Mouse (Mus musculus) cerebellum, postnatal 14 days (tissue): Measurements from ENCODE around the gene Dvl2.
"Not testable (repeated sequence)": the region's sequence is repeated elsewhere in the genome, so short reads cannot be mapped to it uniquely, and the experiment has no call there.

Experiments used
- DNase-seq, 2 experiments: peaks; one replicate each; pipeline ENCODE4 v3.0.0; 2021; ENCODE audit warnings: mixed read lengths in 2 of 2

The Dvl2 gene

DNA sequence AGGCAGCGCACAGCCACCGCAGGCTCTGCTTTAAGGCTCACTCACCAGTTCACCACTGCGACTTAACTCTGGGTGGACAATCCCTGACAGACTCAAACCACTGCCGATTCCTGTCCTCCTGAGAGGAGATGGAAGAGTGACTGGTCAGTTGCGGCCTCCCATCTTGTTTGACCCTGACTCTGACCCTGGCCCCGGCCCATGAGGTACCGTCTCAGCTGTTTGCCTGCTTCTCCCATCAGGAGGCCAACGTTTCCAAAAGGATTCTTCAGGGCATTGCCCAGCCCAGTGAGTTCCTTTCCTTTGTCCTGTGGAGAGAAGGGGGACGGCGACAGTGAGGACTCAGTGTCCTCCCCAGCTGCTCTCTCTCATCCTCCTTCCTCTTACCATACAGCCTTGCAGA, 10.6 kb downstream of the Dvl2 start:
- DNase-seq, result no peak

- no peak for DNase-seq
Observed at GRCm38 (mm10) chr11:70012931-70013330, 12.5 kb downstream of the Dvl2 start.

- peak in 1 of 2 experiments; percentile 9 for DNase-seq
Observed at GRCm38 (mm10) chr11:70013408-70013807, 13.0 kb downstream of the Dvl2 start.

GRCm38 (mm10) chr11:70014051-70014450, 13.7 kb downstream of the Dvl2 start:
- DNase-seq, result no peak

- peak; percentile 91 to 92 for DNase-seq
Observed at GRCm38 (mm10) chr11:70014880-70015558, 14.6 kb downstream of the Dvl2 start, which contains the start of gene Acadvl. TSS of gene Acadvl (minus strand) at chr11:70015411.

- DNase-seq, result no peak
Observed at GRCm38 (mm10) chr11:70015677-70016076, 15.3 kb downstream of the Dvl2 start.

GRCm38 (mm10) chr11:70016177-70016576, 15.8 kb downstream of the Dvl2 start:
- not testable (repeated sequence) for DNase-seq

- DNase-seq, result no peak
Observed at GRCm38 (mm10) chr11:70016669-70017068, 16.3 kb downstream of the Dvl2 start, which contains the start of gene Dlg4. TSS of gene Dlg4 (plus strand) at chr11:70016942.

DNA sequence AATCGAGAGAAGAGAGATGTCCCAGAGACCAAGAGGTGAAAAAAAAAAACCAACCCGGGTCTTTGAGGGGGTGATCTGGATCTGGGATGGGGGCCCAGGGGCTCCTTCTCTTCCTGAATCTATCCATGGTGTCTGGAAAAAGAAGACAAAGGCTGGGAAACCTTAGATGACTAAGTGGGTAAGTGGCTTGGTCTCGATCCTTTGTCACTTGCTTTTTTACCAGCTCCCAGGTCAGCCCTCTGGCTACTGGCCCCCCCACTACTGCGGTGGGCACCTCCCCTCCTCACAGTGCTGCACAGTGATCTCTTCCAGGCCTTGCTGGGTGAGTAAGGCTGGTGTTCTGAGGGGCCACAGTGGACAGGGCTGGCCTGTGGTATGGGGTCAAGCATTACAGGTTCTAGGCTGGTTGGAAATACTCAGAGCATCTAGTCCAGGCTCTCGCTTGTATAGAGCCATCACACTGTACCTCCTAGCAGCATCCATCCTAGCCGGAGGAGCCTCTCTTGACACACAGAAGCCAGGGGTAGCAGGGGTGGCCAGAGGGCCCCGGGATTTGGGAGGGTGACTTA, 16.9 kb downstream of the Dvl2 start:
- peak in 1 of 2 experiments; percentile 22 for DNase-seq

GRCm38 (mm10) chr11:70018131-70018990, 18.0 kb downstream of the Dvl2 start:
- DNase-seq, result peak; percentile 88 to 93

DNA sequence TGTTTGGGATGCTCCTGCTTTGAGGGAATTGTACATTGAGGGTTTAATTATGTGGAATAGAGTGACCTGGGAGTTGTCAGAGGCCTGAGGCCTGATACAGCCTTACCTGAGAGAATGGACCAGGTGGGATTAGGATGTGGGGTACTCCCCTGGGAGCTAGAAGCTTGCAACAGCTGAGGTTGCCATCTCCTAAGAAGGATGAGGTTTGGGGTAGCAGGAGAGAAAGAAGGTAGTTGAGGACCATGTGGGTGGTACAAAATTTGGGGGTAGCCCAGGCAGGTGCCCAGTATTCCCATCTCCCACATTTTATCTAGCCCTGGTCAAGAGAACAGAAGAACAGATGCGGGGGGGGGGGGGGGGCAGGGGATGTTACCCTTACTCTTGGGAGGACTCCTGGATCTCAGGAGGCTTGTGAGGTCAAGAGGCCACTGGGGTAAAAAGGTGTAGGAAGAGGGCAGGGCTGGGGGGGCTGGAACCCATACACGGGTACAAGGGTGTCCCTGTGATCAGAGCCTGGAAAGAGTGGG, 19.2 kb downstream of the Dvl2 start:
- peak in 1 of 2 experiments; percentile 4 for DNase-seq

DNA sequence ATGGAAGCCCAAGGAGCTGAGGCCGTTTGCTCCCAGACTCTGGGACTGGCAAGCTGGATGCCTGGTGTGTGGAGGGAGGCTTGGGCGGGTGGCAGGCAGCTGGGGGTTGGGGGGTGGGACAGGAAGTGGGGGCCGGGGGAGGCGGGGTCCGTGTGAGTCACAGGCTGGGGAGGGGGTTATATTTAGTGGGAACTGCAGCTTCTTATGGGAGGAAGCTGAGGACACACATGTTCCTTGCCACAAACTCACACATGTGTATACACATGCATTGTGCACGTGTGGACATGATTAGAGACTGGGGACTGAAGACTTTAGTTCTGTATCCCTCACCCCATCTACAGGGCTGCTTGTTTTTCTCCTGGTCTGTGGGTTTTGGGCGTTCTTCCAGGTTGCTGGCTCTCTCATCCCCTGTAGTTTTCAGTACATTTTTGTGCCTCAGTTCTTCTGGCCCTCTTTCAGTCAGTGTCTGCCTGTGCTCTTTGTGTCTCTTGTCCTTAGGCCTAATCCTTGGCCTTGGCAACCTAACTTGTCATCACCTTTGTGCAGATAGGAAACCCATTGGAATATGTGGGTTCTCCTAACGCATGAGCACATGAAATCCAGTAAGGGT, 19.7 kb downstream of the Dvl2 start:
- DNase-seq, result peak in 1 of 2 experiments; percentile 54

DNA sequence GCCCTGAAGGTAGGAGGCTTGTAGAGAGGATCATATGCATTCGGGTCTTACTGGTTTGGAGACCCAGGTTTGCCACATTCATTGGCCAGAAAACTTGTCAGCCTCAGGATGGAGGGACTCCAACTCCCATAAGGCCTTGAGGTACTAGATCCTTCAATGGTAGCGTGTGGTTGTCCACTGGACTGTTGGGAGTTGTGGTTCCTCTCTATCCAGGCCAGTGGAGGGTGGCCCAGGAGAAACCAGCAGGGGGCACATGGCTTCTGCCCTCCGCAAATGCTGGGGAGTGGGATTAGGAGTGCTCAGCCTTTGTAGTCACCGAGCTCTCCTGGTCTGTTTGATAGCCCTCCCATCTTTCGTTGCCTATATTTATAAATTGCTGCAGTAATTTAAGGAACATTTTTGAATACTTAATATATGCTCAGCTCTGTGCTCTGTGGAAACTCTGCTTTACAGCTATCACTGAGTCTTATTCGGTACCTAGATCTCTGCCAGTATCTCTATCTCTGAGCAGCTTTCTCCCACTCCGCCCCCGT, 20.4 kb downstream of the Dvl2 start:
- DNase-seq, result peak; percentile 84 to 86

- peak; percentile 96 to 98 for DNase-seq
Observed at GRCm38 (mm10) chr11:70021264-70022132, 21.1 kb downstream of the Dvl2 start.

GRCm38 (mm10) chr11:70023481-70024150, 23.2 kb downstream of the Dvl2 start:
- peak; percentile 55 to 70 for DNase-seq

GRCm38 (mm10) chr11:70024151-70024514, 23.7 kb downstream of the Dvl2 start:
- DNase-seq, result peak in 1 of 2 experiments; percentile 7

DNA sequence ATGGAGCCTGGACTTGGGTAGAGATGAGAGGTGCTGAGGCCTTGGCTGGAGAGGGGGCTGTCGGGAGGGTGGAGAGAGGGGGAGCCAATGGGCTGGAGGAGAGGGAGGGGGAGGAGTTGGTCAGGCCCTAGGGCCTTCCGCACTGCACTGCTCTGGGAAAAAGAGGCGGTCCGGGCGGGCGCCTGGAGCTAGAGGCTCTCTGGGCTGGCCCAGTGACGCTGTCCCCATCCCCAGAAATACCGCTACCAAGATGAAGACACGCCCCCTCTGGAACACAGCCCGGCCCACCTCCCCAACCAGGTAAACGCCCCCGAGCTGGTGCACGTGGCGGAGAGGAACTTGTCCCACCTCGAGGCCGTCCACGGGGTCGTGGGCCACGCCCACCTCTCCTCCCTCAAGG, 26.3 kb downstream of the Dvl2 start:
- peak in 1 of 2 experiments; percentile 64 for DNase-seq

DNA sequence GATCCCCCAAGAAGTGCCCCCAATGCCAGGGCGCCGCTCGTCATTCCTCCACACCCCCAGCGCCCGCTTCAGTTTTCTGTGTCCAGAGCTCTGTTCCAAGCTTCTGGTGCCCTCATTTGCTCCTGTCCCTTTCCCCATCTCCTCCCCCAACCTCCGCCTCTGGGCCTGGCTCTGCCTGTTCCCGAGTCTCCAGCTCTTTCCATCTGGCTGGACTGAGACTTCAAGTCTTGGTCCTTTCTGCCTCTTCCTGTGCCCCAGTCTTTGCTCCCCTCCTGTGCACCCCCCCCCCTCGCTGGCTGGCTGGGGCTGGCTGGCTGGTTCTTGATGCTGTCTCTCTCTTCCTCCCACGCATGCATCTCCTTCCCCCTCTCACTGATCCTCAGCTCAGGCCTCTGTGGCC, 27.0 kb downstream of the Dvl2 start:
- DNase-seq, result peak; percentile 52 to 65

DNA sequence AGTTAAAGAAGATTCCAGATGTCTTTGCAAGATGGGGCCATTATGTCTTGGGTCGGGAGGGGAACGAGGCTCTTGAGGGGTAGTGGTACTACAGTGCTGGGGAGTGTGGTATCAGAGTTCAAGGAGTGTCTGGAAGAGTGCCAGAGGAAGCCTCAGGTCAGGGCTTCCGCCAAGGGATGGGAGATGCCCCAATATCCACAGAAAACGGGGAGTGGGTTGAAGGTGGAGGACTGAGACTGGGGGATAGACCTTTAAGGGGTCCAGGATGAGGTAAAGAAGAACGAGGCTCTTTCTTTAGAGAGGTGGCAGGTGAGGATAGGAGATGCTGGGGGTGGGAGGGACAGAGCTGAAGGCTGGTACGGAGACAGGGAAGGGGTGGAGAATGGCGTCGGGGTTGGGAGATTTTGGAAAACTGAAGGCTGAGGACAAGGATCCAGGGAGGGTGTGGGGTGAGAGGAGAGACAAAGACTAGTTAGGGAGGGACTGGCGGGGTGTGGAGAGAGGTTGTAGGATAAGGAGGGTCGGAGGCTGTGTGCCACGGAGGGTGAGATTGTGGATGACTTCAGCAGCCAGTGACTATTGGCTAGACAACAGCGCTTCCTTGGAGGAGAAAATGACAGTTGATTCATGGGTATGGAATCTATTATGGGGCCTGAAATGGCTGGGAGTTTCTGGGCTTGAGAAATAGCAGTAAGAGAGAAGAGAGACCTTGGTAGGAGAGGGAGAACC, 28.2 kb downstream of the Dvl2 start:
- peak in 1 of 2 experiments; percentile 41 for DNase-seq
